Mouse (Mus musculus) kidney, embryonic 15.5 days (tissue): Measurements from ENCODE around the gene Abat. TPM values are rescaled to one million over a fixed set of nuclear protein-coding genes. Genes with fewer than 3 reads are reported as not detected.

ENCODE experiments used
- ATAC-seq: fragments of 200-750 bp; cut with Nextera tagmentation; replicated peaks from 2 replicates; pipeline ENCODE4 v1.8.0; 2017; ENCODE audit warnings: moderate TSS enrichment; ENCODE audit not compliant: low FRiP score
- H3K27ac ChIP-seq: fragments of 300-500 bp; sonication (generic); 2 replicates; pipeline ENCODE4 v1.5.1; 2015; ENCODE audit warnings: mild to moderate bottlenecking, inconsistent platforms
- H3K27me3 ChIP-seq: fragments of 300-500 bp; sonication (generic); 2 replicates; pipeline ENCODE4 v1.6.1; 2015; ENCODE audit warnings: inconsistent platforms
- H3K36me3 ChIP-seq: fragments of 300-500 bp; sonication (generic); 2 replicates; pipeline ENCODE4 v1.6.1; 2015; ENCODE audit warnings: inconsistent platforms
- H3K4me1 ChIP-seq: fragments of 300-500 bp; sonication (generic); 2 replicates; pipeline ENCODE4 v1.6.1; 2015; ENCODE audit warnings: inconsistent platforms
- H3K4me2 ChIP-seq: fragments of 300-500 bp; sonication (generic); 2 replicates; pipeline ENCODE4 v1.6.1; 2015; ENCODE audit warnings: moderate library complexity, mild to moderate bottlenecking, inconsistent platforms
- H3K4me3 ChIP-seq: fragments of 300-500 bp; sonication (generic); replicated peaks from 2 replicates; pipeline ENCODE4 v1.5.1; 2015; ENCODE audit warnings: mild to moderate bottlenecking, inconsistent platforms
- H3K9ac ChIP-seq: fragments of 300-500 bp; sonication (generic); 2 replicates; pipeline ENCODE4 v1.6.1; 2015; ENCODE audit warnings: mild to moderate bottlenecking, inconsistent platforms
- H3K9me3 ChIP-seq: fragments of 300-500 bp; sonication (generic); replicated peaks from 2 replicates; pipeline ENCODE4 v1.6.1; 2016; ENCODE audit warnings: inconsistent platforms
- WGBS: fragments of 180-500 bp; shearing (Covaris S2); methylation state at CpG from one replicate; pipeline ENCODE4 v1.1.7; 2015; ENCODE audit warnings: mixed read lengths; 5-methylcytosine and 5-hydroxymethylcytosine counted together
- polyA plus RNA-seq: library from polyadenylated mRNA; unstranded; fragments of >200 nt; fragmentation: Nextera tagmentation; extraction: Ambion mirVana; gene quantifications from 2 replicates; pipeline ENCODE4 v1.2.1, GENCODE M21; 2015

Abat gene
- polyA plus RNA-seq, 1 experiment from 2014 or later = 40.4 TPM

GRCm38 (mm10) chr16:8613039-8613438 is 99.8 kb downstream of the Abat start:
- WGBS = 83% methylated on average over 4 of the region's 4 CpGs
- no peaks in the 10 kb centered on the region for H3K27me3 ChIP-seq
- H3K36me3 ChIP-seq = peaks cover 12% of the 10 kb centered on the region; the same call in 1 of the 2 replicates
- H3K27ac ChIP-seq = no peak overlapping the region
- H3K4me3 ChIP-seq = no peak overlapping the region
- H3K9ac ChIP-seq = no peak overlapping the region
- no peaks in the 10 kb centered on the region for H3K9me3 ChIP-seq
- H3K4me2 ChIP-seq = no peak overlapping the region
- ATAC-seq = no peak
- no peaks in the 10 kb centered on the region for H3K4me1 ChIP-seq

- no peaks in the 10 kb centered on the region for H3K4me1 ChIP-seq
- peaks cover 12% of the 10 kb centered on the region; the same call in 1 of the 2 replicates for H3K36me3 ChIP-seq
- 85% methylated on average over 3 of the region's 3 CpGs for WGBS
- H3K9ac ChIP-seq = no peak overlapping the region
- H3K27me3 ChIP-seq = no peaks in the 10 kb centered on the region
- no peak overlapping the region for H3K4me3 ChIP-seq
- H3K27ac ChIP-seq = no peak overlapping the region
- H3K9me3 ChIP-seq = no peaks in the 10 kb centered on the region
- H3K4me2 ChIP-seq = no peak overlapping the region
- ATAC-seq = no peak
Measured at GRCm38 (mm10) chr16:8613447-8613846, 100.2 kb downstream of the Abat start.

GRCm38 (mm10) chr16:8619659-8620314 is 106.6 kb downstream of the Abat start:
- Histone ChIP-seq H3K27me3 (no peaks in the 10 kb centered on the region), H3K4me3 (no peak overlapping the region), H3K27ac (no peak overlapping the region), H3K9ac (no peak overlapping the region), H3K4me2 (no peak overlapping the region), H3K9me3 (no peaks in the 10 kb centered on the region), H3K4me1 (peaks cover 15% of the 10 kb centered on the region), H3K36me3 (no peaks in the 10 kb centered on the region)
- WGBS = 22% methylated on average over 10 of the region's 10 CpGs
- no peak for ATAC-seq

DNA sequence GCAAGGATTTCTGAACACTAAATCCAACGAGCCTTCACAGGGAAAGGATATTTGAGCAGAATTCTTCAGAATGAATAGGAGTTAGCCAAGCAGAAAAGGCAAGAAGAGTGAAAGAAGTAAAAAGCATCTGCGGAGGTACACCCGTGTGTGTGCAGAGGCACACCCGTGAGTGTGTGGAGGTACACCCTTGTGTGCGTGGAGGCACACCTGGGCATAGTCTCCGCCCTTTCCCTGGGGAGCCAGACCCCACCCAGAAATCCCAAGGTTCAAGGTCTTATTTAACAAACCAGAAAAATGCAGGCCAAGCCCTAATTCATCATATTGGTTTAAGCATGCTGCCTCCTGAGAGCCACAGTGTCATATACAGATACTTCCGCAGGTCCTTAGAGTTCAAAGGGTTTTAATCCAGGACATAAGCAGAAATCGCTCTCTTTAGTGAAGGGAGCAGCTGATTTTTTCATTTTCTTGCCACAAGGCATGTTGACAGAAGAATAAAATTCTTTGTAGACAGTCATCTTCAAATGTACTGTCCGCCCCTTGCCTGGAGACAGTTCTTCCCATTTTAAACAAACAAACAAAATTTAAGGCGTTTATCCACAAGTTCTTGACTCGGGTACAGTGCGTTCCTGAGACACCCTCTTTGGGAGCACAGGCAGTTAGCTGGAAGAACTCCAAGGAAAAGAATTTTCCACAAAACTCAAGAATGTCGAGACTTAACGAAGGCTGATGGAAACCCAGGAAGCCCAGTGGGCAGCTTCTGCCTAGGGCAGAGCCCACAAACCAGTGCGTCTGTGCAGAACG is 107.3 kb downstream of the Abat start:
- 70% methylated on average over 16 of the region's 16 CpGs for WGBS
- H3K36me3 ChIP-seq = no peaks in the 10 kb centered on the region
- ATAC-seq = no peak
- no peak overlapping the region for H3K9ac ChIP-seq
- H3K27me3 ChIP-seq = no peaks in the 10 kb centered on the region
- no peaks in the 10 kb centered on the region for H3K9me3 ChIP-seq
- H3K4me2 ChIP-seq = no peak overlapping the region
- H3K4me3 ChIP-seq = no peak overlapping the region
- H3K4me1 ChIP-seq = peaks cover 15% of the 10 kb centered on the region
- H3K27ac ChIP-seq = no peak overlapping the region

DNA sequence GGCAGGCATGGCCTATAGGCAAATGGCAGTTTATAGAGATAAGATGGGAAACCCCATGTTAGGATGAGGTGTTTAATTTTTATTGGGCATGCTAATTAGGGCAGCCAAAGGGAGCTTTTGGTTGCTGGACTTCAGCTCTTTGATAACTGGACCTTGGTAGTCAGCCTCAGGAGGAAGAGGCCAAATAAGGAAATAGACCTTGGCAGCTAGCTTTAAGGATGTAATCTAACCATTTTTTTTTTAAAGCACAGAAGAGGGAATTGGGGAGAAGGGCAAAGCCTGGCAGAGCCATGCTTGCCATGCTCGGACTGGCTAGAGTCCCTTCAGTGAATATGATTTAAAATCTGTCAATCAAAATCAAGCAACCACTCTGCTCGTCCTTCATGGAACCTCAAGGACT is 117.2 kb downstream of the Abat start:
- Histone ChIP-seq H3K9me3 (no peaks in the 10 kb centered on the region), H3K4me3 (no peak overlapping the region), H3K4me1 (no peaks in the 10 kb centered on the region), H3K4me2 (no peak overlapping the region), H3K27me3 (no peaks in the 10 kb centered on the region), H3K27ac (no peak overlapping the region), H3K9ac (no peak overlapping the region), H3K36me3 (peaks cover 28% of the 10 kb centered on the region)
- no peak for ATAC-seq
- WGBS = 82% methylated on average over 2 of the region's 2 CpGs

GRCm38 (mm10) chr16:8631428-8631827 is 118.2 kb downstream of the Abat start:
- Histone ChIP-seq H3K27ac (no peak overlapping the region), H3K4me3 (no peak overlapping the region), H3K9ac (no peak overlapping the region), H3K27me3 (no peaks in the 10 kb centered on the region), H3K36me3 (peaks cover 33% of the 10 kb centered on the region), H3K4me2 (no peak overlapping the region), H3K4me1 (peaks cover 8% of the 10 kb centered on the region), H3K9me3 (no peaks in the 10 kb centered on the region)
- no peak for ATAC-seq
- WGBS = 86% methylated on average over 5 of the region's 5 CpGs

- H3K9ac ChIP-seq = peak overlapping the region; percentile 87
- H3K9me3 ChIP-seq = no peaks in the 10 kb centered on the region
- WGBS = 1% methylated on average over 13 of the region's 13 CpGs
- H3K36me3 ChIP-seq = peaks cover 38% of the 10 kb centered on the region
- peak overlapping the region; percentile 73 for H3K4me3 ChIP-seq
- H3K27ac ChIP-seq = peak overlapping the region; percentile 93
- ATAC-seq = peak; percentile 59
- no peaks in the 10 kb centered on the region for H3K27me3 ChIP-seq
- H3K4me1 ChIP-seq = peaks cover 23% of the 10 kb centered on the region
- peak overlapping the region; percentile 87 for H3K4me2 ChIP-seq
Measured at GRCm38 (mm10) chr16:8636867-8637216, 123.6 kb downstream of the Abat start.

- H3K27me3 ChIP-seq = no peaks in the 10 kb centered on the region
- peak; percentile 89 for ATAC-seq
- H3K9me3 ChIP-seq = no peaks in the 10 kb centered on the region
- under 1% methylated on average over 59 of the region's 59 CpGs for WGBS
- peaks cover 38% of the 10 kb centered on the region for H3K36me3 ChIP-seq
- H3K4me2 ChIP-seq = peak within 1 kb of the TSS; percentile 87
- peaks cover 23% of the 10 kb centered on the region for H3K4me1 ChIP-seq
- peak within 1 kb of the TSS; percentile 87 for H3K9ac ChIP-seq
- peak within 1 kb of the TSS; percentile 73 for H3K4me3 ChIP-seq
- peak within 1 kb of the TSS; percentile 93 for H3K27ac ChIP-seq
Measured at GRCm38 (mm10) chr16:8637217-8638051, 124.2 kb downstream of the Abat start, which contains the start of the genes Pmm2 and Tmem186. TSS of gene Pmm2 (plus strand) at chr16:8637674. TSS of gene Tmem186 (minus strand) at chr16:8637712.

DNA sequence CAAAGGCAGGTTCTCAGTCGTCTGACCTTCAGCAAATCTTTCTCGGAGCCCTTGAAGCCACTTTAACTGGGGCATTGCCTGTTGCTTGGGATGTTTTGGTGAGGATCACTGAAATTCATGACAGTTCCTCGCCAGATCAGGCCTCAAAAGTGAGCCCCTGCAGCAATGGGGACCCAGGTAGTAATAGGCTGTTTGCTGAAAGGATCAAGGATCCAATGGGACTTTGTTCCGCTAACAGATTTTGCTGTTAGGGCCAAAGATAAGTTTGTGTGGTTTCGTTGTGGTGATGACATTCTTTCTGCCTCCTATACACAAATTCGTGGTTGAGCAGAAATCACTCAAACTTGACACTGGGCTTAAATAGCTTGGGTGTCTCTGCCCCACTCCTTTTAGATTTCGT is 124.9 kb downstream of the Abat start:
- peaks cover 23% of the 10 kb centered on the region for H3K4me1 ChIP-seq
- H3K9ac ChIP-seq = peak overlapping the region; percentile 87
- H3K4me3 ChIP-seq = peak overlapping the region; percentile 73
- 45% methylated on average over 7 of the region's 7 CpGs for whole genome bisulfite sequencing
- ATAC-seq = no peak
- H3K27me3 ChIP-seq = no peaks in the 10 kb centered on the region
- peak overlapping the region; percentile 93 for H3K27ac ChIP-seq
- H3K36me3 ChIP-seq = peaks cover 38% of the 10 kb centered on the region
- no peaks in the 10 kb centered on the region for H3K9me3 ChIP-seq
- peak overlapping the region; percentile 87 for H3K4me2 ChIP-seq

GRCm38 (mm10) chr16:8639466-8640191 is 126.4 kb downstream of the Abat start:
- H3K27me3 ChIP-seq = no peaks in the 10 kb centered on the region
- H3K4me1 ChIP-seq = peaks cover 23% of the 10 kb centered on the region
- ATAC-seq = no peak
- H3K9ac ChIP-seq = no peak overlapping the region
- no peak overlapping the region for H3K27ac ChIP-seq
- H3K9me3 ChIP-seq = no peaks in the 10 kb centered on the region
- no peak overlapping the region for H3K4me3 ChIP-seq
- H3K4me2 ChIP-seq = no peak overlapping the region
- WGBS = 81% methylated on average over 11 of the region's 11 CpGs
- H3K36me3 ChIP-seq = peaks cover 52% of the 10 kb centered on the region

GRCm38 (mm10) chr16:8643855-8644254 is 130.6 kb downstream of the Abat start:
- 81% methylated on average over 2 of the region's 2 CpGs for WGBS
- H3K9me3 ChIP-seq = no peaks in the 10 kb centered on the region
- no peak overlapping the region for H3K4me3 ChIP-seq
- H3K27ac ChIP-seq = no peak overlapping the region
- peak; percentile 64; the same call in 1 of the 2 replicates for ATAC-seq
- H3K4me1 ChIP-seq = peaks cover 4% of the 10 kb centered on the region; the same call in 1 of the 2 replicates
- no peaks in the 10 kb centered on the region for H3K27me3 ChIP-seq
- no peak overlapping the region for H3K9ac ChIP-seq
- H3K4me2 ChIP-seq = no peak overlapping the region
- H3K36me3 ChIP-seq = peaks cover 80% of the 10 kb centered on the region
